Mouse (Mus musculus): ENCODE data around the gene A030005L19Rik. TPM values are rescaled to one million over a fixed set of nuclear protein-coding genes. Genes with fewer than 3 reads are reported as not detected.

Gene A030005L19Rik
- total RNA-seq, 4 experiments from 2014 or later, result 0.73 to 0.96 (median 0.84) TPM; not detected in 1

Other genes starting within 250 kb of the A030005L19Rik start
- 100 to 1,000 TPM; 250 to 309 (median 281) TPM for gene Mff, start 188.4 kb upstream of the A030005L19Rik start, total RNA-seq (2022)
- not detected for gene Tm4sf20, start 144.9 kb upstream of the A030005L19Rik start, total RNA-seq (2022)
- gene Gm47791, start 142.1 kb upstream of the A030005L19Rik start, total RNA-seq (2022), result not detected
- gene Agfg1, start 73.8 kb upstream of the A030005L19Rik start, total RNA-seq (2022), result 10 to 100 TPM; 59.0 to 69.1 (median 62.1) TPM
- gene A030014E15Rik, start 11.6 kb downstream of the A030005L19Rik start, total RNA-seq (2022), result not detected
- not detected for gene Gm6217, start 18.1 kb downstream of the A030005L19Rik start, total RNA-seq (2022)
- not detected for gene A030003K21Rik, start 30.1 kb downstream of the A030005L19Rik start, total RNA-seq (2022)
- not detected for gene Gm7544, start 42.7 kb downstream of the A030005L19Rik start, total RNA-seq (2022)
- gene Gm47955, start 47.0 kb downstream of the A030005L19Rik start, total RNA-seq (2022), result not detected
- gene Gm47959, start 87.2 kb downstream of the A030005L19Rik start, total RNA-seq (2022), result not detected
- gene Slc19a3, start 125.1 kb downstream of the A030005L19Rik start, total RNA-seq (2022), result 1 to 10 TPM; 1.8 to 2.8 (median 2.1) TPM
- not detected for gene Krtap28-10, start 129.2 kb downstream of the A030005L19Rik start, total RNA-seq (2022)
- gene Gm47969, start 131.6 kb downstream of the A030005L19Rik start, total RNA-seq (2022), result not detected
- not detected for gene A030005K14Rik, start 146.1 kb downstream of the A030005L19Rik start, total RNA-seq (2022)
- gene Krtap28-13, start 147.6 kb downstream of the A030005L19Rik start, total RNA-seq (2022), result not detected
- not detected for gene Ccl20, start 203.4 kb downstream of the A030005L19Rik start, total RNA-seq (2022)
- under 1 TPM in 2 of 4 experiments, not detected in 2; 0.27 to 0.77 TPM for gene Daw1, start 246.4 kb downstream of the A030005L19Rik start, total RNA-seq (2022)

All from left cerebral cortex, adult 8-10 months (tissue).